Mouse (Mus musculus) lung, postnatal 36 days (tissue): ENCODE results near the gene Syt14.

Experiments used
- DNase-seq: peaks from one replicate; pipeline ENCODE4 v3.0.0; 2022; ENCODE audit warnings: mixed read lengths

Gene Syt14

GRCm38 (mm10) chr1:192986481-192986880, 49.1 kb downstream of the Syt14 start:
- no peak for DNase-seq

GRCm38 (mm10) chr1:192984333-192984732, 51.2 kb downstream of the Syt14 start:
- no peak for DNase-seq

GRCm38 (mm10) chr1:192981658-192982057, 53.9 kb downstream of the Syt14 start:
- DNase-seq = no peak

- DNase-seq = no peak
Observed at GRCm38 (mm10) chr1:192981120-192981519, 54.5 kb downstream of the Syt14 start.

- DNase-seq = no peak
Observed at GRCm38 (mm10) chr1:192962323-192962722, 73.3 kb downstream of the Syt14 start.

- no peak for DNase-seq
Observed at GRCm38 (mm10) chr1:192947839-192948173, 87.8 kb downstream of the Syt14 start.

GRCm38 (mm10) chr1:192947170-192947838, 88.3 kb downstream of the Syt14 start:
- no peak for DNase-seq

- no peak for DNase-seq
Observed at GRCm38 (mm10) chr1:192939033-192939432, 96.5 kb downstream of the Syt14 start.

GRCm38 (mm10) chr1:192937956-192938355, 97.6 kb downstream of the Syt14 start:
- no peak for DNase-seq

- peak; percentile 1 for DNase-seq
Observed at GRCm38 (mm10) chr1:192931797-192932196, 103.8 kb downstream of the Syt14 start.

GRCm38 (mm10) chr1:192912101-192912728, 123.4 kb downstream of the Syt14 start:
- DNase-seq = peak; percentile 48

GRCm38 (mm10) chr1:192901516-192901915, 134.1 kb downstream of the Syt14 start:
- DNase-seq = no peak

- DNase-seq = no peak
Observed at GRCm38 (mm10) chr1:192900913-192901312, 134.7 kb downstream of the Syt14 start.

- no peak for DNase-seq
Observed at GRCm38 (mm10) chr1:192898742-192899141, 136.8 kb downstream of the Syt14 start.

- peak; percentile 33 for DNase-seq
Observed at GRCm38 (mm10) chr1:192897218-192897617, 138.4 kb downstream of the Syt14 start.

GRCm38 (mm10) chr1:192896076-192896475, 139.5 kb downstream of the Syt14 start:
- DNase-seq = no peak

GRCm38 (mm10) chr1:192890716-192891115, 144.9 kb downstream of the Syt14 start:
- DNase-seq = no peak

- DNase-seq = no peak
Observed at GRCm38 (mm10) chr1:192882617-192883295, 152.8 kb downstream of the Syt14 start.

- no peak for DNase-seq
Observed at GRCm38 (mm10) chr1:192880130-192880529, 155.4 kb downstream of the Syt14 start.

GRCm38 (mm10) chr1:192879086-192879580, 156.4 kb downstream of the Syt14 start:
- no peak for DNase-seq

- no peak for DNase-seq
Observed at GRCm38 (mm10) chr1:192872841-192873240, 162.7 kb downstream of the Syt14 start.

- no peak for DNase-seq
Observed at GRCm38 (mm10) chr1:192869761-192870160, 165.8 kb downstream of the Syt14 start.

GRCm38 (mm10) chr1:192864440-192864839, 171.1 kb downstream of the Syt14 start:
- DNase-seq = no peak
